Mouse (Mus musculus) kidney, adult 8-10 months (tissue): ENCODE results near the gene Tigar.

ENCODE experiments used
- DNase-seq, 2 experiments: peaks; one replicate each; pipeline ENCODE4 v3.0.0; 2022

The Tigar gene

DNA sequence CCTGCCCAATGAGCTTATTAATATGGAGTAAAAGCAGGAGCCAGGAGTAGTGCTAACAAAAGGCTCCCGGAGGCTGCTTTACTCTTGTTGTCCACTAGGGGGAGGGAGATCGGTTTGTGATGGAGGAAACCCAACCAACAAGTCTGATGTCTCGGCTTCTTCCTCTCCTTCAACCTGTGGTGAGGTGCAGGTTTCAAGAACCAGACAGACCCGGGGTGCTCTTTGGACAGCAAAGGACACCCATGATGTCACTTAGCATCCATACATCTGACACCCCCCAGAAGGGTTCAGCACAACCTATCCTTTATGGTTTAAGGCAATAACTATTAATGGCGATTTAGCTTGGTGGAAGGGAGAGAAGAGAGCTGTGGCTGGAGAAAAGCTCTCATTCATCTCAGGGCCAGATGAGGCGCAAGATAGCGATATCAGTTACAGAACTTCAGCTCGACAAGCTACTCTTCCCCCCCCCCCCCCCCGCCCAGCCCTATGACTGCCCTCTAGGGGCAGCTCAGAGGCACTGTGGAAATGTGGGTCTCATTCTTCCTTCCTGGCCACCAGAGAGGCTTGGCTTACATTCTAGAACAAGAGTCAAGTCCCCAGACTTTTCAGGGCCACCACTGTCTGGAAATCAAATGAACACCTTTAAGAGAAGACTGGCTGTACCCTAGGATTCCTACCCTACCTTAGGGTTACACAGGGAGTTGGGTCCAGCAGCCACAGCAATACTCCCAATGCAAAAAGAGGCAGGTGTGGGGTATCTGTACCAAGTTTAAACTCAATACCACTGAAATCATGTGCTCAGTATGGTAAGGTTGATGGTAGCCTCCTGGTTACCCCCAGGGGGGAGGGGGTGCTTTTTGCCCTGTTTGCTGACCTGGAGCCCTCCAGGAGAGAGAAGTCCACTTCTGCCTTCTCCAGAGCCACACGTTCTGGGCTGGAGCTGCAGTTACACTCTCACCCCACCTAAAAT is 33.1 kb upstream of the Tigar start:
- DNase-seq: no peak

DNA sequence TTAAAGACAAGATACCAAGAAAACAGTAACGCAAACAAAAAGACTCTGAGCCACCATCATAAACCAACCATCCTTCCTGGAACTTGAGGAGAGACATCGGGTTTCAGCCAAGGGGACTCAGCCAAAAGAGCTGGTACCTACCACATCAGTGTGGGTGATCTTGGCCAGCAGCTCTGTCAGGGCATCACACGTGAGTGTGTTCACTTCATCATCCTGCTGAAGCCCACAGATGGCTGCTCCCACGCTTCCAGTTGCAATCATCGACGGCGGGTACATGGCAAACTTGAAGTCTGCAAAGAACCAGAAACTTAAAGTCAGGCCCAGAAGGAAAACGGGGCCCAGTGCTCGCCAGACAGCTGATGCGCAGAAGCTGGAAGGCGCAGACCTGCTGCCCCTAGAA is 29.6 kb upstream of the Tigar start:
- DNase-seq: no peak

DNA sequence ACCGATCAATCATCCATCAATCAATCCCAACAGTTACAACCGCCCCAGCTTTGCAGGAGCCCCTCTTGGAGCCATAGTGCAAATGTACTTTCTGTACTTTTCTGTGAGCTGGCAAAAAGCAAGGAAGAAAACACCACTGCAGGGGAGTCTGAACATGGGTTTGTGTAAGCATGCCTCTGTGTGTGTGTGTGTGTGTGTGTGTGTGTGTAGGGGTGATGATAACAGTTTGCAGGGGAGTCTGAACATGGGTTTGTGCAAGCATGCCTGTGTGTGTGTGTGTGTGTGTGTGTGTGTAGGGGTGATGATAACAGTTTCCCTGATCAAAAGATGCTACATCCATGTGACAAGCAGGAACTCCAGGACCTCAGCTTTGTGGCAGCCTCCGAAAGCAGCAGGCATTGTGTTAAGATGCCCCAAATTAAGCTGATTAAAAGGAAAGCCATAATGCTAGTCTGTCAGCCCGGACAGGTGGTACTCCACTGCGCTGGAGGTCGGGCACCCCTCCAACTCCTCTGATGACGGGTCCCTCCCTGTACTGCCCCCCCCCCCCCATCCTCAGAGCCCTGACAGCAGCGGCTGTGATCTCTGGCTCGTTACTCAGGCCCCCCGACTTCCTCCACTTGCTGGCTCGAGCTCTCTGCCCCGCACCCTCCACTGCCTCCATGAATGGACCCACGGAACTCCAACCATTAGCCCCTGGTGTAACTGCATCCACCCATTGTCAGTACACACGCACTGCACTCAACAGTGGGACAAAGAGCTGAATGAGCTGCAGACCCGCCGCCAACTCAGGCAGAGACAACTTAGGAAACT is 24.3 kb upstream of the Tigar start:
- no peak for DNase-seq

DNA sequence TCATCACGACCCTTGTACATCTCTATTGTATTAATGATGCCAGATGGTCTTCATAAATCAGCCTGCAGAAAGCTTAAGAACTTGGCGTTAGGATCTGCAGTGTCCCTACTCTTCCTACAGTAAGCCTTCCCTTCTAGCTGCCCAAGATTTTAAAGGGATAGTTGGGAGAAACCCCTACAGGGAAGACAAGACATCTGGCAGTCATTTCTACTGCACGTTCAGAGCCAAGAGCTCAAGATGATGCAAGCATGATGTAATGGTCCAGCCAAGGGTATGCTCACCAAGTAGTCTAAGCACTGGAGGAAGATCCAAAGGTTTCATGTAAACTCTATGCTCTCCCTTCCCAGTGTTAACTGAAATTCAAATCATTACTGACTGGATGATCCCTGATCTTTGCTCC is 23.4 kb upstream of the Tigar start:
- DNase-seq: no peak

DNA sequence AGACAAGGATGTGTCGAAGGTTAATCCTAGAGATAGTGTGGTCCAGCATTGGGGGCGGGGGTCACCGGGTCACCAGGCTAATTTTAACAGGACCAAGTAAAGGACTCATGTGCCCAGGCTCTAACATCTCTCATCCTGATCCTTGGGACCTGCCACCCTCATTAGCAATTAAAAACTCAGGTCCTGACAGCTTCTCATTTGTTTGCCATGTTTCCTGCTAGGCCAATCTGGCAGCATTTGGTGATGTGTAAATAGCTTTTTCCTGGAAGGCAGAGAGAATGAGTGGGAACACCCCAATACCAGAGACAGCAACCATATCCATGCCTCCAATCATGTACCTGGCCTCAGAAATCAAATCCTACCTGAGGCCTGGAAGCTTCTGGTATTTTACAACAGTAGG is 22.6 kb upstream of the Tigar start:
- no peak for DNase-seq

DNA sequence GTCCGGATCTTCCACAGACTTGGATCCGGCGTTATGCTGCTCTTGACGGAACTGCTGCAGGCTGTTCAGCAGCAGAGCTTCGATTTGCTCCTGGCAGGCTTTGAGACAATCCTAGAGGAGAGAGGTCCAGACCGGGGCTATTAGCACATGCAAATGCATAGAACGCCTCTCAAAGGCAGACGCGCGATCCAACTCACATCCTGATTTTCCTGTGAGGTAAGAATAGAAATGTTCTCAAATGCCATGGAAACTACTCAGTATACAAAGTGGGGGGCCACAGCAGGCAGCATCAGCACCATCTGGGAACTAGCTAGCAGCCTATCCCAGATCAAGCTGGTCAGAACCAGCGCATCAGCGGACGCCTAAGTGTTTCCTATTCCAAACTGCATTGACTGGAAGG is 21.0 kb upstream of the Tigar start:
- no peak for DNase-seq

DNA sequence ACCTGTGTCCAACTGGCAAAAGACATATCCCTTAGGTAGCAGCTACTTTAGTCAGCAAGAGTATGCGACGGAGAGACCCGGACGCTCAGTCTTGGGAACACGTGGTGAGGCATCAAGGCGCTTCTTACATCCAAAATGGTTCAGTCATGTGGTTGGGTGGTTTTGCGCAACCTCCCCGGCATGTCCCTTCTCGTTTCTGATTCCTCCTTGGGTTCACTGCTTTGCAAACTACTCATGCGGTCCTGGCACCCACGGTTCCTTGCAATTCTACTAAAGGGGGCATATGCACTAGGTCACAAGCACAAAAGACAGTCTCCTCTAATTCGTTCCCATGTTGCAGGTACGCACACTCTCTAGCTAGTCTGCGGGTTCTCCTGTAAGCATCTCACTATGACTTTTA is 20.3 kb upstream of the Tigar start:
- DNase-seq: no peak

DNA sequence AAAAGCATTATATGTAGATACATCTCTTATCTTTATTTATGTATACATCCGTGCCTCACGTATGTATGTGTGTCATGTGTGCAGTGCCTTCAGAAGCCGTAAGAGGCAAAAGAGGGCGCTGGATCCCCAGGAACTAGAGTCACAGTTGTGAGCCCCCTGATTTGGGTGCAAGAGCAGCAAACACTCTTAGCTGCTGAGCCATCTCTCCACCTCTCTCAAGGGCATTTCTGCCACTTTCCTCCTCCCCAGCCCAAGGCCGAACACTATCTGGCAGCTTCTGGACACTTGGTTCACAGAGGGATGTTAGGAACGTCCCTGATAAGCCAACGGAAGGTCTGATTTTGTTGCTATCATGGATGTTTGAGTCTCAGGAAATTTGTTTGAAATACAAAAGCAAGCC is 14.1 kb upstream of the Tigar start:
- no peak for DNase-seq

DNA sequence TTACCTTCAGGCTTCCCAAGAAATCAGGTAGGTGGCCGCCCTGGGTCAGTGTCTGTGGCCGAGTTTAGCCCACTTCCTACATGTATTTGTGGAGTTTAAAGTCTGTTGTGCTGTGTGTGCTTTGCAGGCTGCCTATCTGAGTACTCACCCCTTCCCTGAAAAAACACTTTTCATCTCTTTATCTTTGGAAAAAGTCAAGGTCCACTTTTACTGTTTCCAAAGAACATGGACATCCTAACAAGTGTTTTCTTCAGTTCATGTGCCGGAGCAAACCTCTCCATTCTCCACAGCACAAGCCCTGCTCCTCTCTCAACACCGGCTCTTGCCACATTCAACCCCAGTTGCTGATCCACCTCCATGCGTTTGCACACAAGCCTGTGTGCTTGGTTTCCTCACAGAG is 13.6 kb upstream of the Tigar start:
- DNase-seq: no peak

DNA sequence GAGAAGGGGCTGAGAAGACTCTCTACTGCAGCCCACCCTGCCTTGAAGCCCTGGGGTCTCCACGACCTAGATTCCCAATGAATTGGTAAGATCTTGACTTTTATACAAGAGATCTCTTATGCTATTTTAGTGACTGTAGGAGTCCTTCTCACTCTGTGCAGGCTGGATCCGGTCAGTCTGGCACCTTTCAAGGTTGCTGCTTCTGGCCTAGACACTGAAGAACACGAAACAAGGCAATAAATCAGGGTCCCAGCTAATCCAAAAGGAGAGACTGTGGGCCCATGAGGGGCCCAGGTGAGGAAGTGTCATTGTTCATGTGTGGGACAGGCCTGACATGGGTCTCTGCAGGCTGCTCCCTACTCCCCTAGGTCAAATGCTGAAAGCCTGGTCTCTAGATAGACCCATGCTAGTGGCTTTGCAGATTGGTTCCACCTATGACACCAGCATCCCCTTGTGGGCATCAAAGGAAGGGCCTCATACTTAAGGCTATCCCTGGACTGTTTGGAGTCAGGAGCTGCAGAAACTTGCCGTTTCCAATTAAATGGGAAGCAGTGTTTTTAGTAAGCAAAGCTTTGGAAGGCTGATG is 13.0 kb upstream of the Tigar start:
- DNase-seq: no peak

DNA sequence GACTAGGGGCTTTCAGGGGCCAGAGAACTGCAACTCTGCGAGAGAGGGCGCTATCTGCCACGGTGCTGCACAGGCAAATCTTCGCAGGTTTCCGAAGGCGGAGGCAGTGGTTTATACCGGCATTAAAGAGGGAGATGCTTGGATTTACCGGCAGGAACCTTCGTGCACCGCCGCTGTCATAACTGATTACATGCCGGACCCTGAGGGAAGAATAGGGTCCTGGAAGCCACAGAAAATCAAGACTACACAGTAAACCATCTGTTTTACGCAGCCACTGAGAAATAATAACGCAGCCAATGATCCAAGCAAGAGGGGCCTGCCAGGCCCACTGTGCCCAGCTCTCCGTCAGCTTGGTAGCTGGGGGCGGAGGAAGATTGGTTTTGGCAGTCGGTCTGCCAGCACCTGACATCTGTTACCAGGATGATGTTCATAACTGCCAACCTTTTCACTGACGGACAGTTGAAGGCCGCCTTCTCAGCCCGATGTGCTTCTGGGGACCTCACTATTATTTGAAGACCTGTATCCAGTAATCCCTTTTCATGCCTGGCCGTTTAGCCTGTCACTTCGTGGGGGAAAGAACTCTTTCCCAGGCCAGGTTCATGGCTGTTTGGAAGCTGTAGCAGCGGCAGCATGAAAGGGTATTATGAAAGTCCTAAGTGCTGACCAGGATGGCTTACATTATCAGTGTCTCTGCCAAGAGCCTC is 5.5 kb upstream of the Tigar start:
- no peak for DNase-seq

DNA sequence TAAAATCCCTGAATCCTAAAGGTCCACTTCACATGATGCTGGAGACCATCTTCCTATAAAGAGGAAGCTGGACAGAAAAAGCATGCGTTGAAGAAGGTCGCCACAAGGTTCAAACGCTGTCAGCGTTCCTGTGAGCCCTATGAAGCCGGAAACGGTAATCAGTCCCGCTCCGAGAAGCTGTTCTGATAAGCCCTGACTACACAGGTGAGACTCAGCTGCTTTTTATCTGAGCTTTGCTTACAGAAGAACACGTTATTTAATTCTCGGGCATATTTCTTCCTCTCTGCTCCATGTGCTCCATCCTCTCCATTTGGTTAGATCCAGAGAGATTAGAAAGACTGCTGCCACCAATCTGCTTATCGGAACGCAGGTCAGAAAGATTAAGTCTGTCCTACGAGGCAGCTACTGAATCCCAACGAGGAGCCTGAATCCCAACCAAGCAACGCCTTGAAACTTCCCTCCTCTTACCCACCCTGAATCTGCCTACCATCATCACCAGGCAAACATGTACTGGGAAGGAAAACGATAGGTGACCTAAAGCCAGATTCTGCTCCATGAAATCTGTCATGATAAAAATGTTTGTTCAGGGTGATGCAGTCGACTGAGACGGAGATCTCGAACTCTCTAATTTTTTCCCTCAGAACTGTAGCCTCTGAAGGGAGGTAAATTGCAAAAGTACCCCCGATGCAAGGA is 843 bp downstream of the Tigar start:
- no peak for DNase-seq

DNA sequence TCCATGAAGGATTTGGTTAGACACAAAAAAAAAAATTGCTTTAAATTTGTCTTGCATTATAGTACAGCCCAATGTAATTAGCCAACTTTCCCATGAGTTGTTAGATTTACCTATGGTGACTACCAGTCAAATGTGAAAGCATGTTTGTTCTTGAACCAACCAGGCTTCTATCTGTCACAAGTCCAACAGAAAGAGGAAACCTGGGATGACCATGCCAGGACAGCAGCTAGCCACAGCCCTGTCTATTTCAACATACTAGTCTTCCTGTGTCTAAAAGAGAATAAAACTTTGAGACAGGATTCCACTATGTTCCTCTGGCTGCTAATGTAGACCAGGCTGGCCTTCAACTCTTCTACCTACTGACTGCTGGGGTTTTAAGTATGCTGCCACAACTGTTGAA is 1.9 kb downstream of the Tigar start:
- no peak for DNase-seq

DNA sequence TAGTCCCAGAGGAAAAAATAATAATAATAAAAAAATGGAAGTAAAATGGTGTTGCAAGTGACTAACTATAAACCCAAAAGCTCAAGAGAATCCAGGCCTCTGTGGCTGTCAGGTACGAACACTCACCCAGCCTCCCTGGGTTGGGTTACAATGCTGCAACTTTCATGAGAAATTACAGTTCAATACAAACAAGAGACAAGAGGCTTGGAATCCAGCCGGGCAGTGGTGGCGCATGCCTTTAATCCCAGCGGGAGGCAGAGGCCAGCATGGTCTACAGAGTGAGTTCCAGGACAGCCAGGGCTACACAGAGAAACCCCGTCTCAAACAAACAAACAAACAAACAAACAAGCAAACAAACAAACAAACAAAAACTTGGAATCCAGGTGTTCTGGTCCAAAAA is 2.6 kb downstream of the Tigar start:
- no peak for DNase-seq

DNA sequence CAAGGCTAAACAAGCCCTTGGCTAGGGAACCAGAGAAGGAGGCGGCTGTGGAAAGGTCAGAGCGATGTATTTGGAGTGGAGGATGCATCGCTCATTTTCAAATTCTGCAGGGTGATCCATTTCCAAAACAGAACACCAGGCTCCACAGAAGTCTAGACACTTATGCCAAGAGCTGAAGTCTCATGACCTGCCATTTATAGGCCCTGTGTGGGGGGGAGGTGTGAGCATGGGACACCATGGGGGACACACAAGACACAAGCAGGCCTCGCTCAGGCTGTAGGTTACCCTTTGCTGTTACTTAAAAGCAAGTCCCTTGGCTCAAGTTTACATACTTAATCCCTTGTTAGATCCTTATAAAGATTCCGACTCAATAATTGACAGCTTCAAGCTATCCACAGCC is 3.2 kb downstream of the Tigar start:
- DNase-seq: no peak

DNA sequence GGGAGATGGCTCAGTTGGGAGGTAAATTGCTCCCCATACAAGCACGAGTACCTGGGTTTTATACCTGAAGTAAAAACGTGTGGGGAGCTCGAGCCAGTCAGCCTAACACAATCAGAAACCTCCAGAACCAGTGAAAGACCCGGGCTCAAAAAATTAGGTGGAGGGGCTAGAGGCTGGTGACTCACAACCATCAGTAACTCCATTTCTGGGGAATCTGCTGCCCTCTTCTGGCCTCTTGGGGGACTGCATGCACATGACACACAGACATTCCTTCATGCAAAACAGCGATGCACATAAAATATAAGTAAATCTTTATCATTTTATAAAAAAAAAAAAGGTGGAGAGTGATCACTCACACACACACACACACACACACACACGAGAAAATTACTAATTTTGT is 4.2 kb downstream of the Tigar start:
- DNase-seq: peak in 1 of 2 experiments; percentile 35

DNA sequence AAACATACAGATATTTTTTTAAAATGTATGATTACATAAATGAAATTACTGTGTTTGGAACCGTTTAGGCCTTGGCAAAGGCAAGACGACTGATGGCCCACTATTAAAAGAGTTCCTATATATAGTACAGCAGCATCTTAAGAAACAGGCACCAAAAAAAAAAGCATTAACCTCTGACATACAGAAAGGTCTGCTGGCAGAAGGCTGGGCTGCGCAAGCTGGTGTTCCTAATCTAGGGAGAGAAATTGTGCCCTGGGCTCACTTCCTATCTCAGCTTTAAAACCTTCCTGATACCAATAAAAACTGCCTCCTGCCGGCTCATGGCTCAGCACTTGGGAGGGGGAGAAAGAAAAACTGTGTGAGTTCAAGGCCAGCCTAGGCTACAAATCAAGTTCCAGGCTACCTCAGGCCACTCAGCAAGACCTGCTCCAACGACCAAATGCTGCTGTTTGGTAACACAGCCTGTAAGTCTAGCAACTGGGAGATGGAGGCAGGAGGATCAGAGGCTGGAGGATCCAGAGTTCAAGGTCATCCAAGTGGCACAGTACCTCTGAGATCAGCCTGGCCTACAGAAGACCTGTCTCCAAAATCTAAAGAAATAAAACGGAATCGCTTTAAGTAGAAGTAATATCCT is 4.8 kb downstream of the Tigar start:
- DNase-seq: no peak

DNA sequence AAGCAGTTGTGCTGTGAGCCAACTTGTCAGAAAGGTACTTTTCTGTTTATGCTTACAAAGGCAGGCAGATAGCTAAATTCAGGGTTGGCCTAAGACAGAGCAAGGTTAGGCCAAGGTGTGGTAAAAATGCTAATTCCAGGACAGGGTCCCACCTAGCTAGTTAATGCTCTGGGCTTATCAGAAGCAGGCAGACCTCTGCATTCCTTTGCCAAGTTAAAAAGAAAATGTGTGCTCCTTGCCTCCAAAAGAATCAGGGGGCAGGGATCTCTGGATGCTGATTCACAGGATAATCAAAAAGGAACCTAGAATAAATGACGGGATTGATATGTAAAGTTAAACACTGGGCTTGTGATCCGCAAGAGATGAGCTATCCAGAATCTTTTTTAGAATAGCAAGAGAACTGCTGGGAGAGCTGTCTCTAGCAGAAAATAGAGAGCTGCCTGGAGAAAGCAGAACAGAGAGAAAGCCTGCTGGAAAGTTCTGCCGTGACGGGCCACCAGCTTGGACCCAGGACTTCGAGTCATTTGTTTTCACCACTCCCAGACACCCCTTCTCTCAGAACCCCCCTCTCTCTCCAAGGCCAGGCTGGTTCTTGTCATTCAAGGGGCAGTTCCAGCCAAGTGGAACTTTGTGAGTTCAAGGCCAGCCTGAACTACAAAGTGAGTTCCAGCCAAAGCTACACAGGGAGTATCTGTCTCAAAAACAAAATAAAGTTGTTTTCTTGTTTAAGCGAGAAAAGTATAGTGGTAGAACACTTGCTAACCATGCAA is 5.7 kb downstream of the Tigar start:
- no peak for DNase-seq

DNA sequence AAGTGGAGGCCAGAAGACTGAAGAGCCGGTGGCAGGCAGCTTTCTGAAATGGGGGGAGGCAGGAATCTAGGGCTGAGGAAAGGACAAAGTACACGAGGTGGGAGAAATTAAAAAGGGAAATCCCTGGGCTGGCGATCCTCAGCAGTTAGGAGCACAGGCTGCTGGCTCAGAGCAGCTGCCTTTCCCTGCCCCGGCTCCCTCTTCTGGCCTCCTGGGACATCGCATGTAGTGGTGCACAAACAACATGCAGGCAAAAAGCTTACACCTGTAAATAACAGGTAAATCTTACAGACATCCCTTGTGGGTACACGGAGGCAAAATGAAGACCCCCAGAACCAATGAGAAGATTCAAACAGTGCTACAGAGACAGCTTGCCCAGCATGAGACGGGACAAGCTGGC is 14.8 kb downstream of the Tigar start:
- DNase-seq: no peak

DNA sequence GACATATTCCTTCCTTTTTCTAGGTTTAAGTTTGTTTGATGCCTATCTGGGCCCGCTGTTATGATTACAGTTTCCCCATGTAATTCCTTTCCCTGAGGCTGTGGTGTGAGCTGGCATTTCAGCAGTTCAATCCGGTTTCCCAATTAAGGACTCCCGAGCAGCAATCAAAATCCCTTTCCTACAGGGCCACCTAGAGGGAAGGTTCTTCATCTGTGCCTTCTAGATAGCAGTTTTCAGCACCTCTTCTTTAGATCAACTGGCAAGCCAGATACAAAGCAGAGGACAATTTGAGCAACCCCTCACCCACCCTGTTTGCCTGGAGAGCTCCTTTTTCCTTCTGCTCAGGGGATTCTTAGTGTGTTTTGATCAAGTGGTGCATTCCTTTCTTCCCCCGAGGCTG is 22.6 kb downstream of the Tigar start:
- DNase-seq: no peak

DNA sequence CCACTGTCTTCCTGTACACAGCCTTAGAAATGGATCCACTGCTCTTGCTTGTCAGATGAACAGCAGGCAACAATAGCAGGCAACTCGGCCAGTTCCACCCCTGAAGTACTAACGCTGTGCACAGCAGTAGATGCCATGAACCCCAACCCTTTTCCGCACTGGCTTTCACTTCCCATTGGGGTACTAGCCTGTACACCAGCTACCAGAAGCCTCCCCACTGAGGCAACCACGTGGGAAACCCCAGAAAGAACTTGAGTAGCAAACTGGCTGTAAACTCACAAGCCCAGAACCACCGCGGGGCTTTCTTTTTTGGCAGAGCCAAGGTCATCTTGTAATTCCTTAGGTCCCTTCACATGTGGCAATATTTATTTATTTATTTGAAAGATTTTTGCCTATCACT is 27.5 kb downstream of the Tigar start:
- no peak for DNase-seq
